Mouse (Mus musculus): ENCODE measurements at regions not wholly inside any gene's neighbourhood (a gene's known extent, or its start where the extent isn't known, plus 50 kb on each side); places are given as distances from the start of the nearest gene placed in this dataset.

DNA sequence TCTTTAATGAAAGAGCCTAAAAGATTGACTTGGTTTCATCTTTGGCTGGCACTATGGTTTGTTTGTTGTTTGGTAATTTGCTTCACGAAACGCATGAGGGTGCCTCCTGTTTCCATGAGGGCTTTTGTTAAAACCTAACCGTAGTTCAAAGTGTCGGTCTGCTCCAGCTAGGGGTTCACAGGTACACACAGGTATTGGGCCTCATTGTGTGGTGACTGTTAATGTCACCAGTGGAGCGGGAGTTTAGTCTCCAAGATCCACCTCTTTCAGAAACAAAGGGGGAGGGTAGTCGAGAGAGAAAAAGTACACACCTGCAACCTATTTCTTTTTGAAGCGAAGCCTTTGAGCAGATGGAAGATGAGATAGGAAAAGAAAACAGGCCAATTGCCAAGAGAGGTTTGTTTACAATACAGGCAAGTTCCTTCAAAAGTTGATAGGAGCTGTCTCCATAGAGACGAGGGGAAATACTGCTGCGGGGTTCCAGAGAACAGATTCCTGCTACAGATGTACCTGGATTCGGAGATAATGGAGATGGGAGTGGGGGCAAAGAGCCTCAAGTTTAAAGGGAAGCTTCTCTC is 273.9 kb downstream of the Ndfip2 start:
- H3K27me3 ChIP-seq (ENCODE audit: control insufficient read depth, insufficient read depth, low read length) = no peaks in the 10 kb centered on the region
- ATAC-seq (ENCODE audit: low FRiP score) (no peak), DNase-seq (ENCODE audit: low spot score) (no peak)
- no peak overlapping the region for H3K4me2 ChIP-seq (replicated peaks; ENCODE audit: low read depth, low read length)
- WGBS = 78% methylated on average over 10 of the region's 10 CpGs
- no peak overlapping the region for H3K27ac ChIP-seq (ENCODE audit: low read depth, low read length)
- H3K4me3 ChIP-seq (ENCODE audit: low read depth, low read length) = no peak overlapping the region
- H3K4me1 ChIP-seq (replicated peaks; ENCODE audit: control insufficient read depth, insufficient read depth, low read length) = no peaks in the 10 kb centered on the region
- H3K9ac ChIP-seq (ENCODE audit: low read depth, low read length) = no peak overlapping the region
- H3K36me3 ChIP-seq (ENCODE audit: control insufficient read depth, insufficient read depth, low read length) = no peaks in the 10 kb centered on the region
- H3K9me3 ChIP-seq (ENCODE audit: control insufficient read depth, low read length) = no peaks in the 10 kb centered on the region

DNA sequence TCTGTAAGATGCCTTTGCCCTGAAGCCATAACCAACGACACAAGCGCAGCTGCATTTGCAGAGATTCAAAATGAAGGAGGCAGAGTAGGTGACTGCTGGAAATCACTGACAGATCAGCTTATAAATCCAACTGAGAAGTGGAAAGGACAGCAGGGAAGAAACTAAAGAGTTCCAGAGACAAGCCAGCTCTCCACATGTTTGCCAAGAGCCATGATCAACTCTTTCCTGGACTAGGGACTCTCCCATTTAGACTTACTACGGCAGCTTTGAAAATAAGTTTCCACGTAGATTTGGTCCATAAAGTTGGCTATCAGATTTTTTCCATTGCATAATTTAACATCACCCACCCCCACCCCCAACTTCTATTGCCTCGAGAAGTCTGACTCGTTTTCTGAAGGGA is 269.7 kb downstream of the Ndfip2 start:
- Histone ChIP-seq H3K27ac (ENCODE audit: low read depth, low read length) (no peak overlapping the region), H3K27me3 (ENCODE audit: control insufficient read depth, insufficient read depth, low read length) (no peaks in the 10 kb centered on the region), H3K9me3 (ENCODE audit: control insufficient read depth, low read length) (no peaks in the 10 kb centered on the region), H3K36me3 (ENCODE audit: control insufficient read depth, insufficient read depth, low read length) (no peaks in the 10 kb centered on the region), H3K9ac (ENCODE audit: low read depth, low read length) (no peak overlapping the region), H3K4me1 (replicated peaks; ENCODE audit: control insufficient read depth, insufficient read depth, low read length) (no peaks in the 10 kb centered on the region), H3K4me3 (ENCODE audit: low read depth, low read length) (no peak overlapping the region), H3K4me2 (replicated peaks; ENCODE audit: low read depth, low read length) (no peak overlapping the region)
- WGBS = 89% methylated on average over 6 of the region's 6 CpGs
- DNase-seq (ENCODE audit: low spot score) (no peak), ATAC-seq (ENCODE audit: low FRiP score) (no peak)

DNA sequence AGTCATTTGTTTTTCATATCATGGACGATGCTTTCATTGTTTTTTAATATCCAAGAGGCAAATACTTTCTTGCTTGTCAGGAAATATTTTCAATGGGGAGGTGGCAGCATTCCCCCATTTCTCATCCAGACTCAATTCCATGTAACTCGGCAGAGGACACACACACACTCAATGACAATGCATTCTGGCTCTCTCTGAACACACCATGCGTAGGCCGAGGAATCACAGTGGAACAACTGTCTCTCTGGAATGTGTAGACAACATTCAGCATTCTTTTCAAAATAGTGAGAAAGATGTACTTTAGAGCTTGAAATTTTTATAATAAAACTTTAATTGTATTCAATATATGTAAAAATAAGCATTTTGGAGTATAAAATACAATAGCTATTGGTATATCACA is 265.5 kb downstream of the Ndfip2 start:
- Histone ChIP-seq H3K9ac (ENCODE audit: low read depth, low read length) (no peak overlapping the region), H3K36me3 (ENCODE audit: control insufficient read depth, insufficient read depth, low read length) (no peaks in the 10 kb centered on the region), H3K27ac (ENCODE audit: low read depth, low read length) (no peak overlapping the region), H3K4me1 (replicated peaks; ENCODE audit: control insufficient read depth, insufficient read depth, low read length) (no peaks in the 10 kb centered on the region), H3K27me3 (ENCODE audit: control insufficient read depth, insufficient read depth, low read length) (no peaks in the 10 kb centered on the region), H3K4me2 (replicated peaks; ENCODE audit: low read depth, low read length) (no peak overlapping the region), H3K9me3 (ENCODE audit: control insufficient read depth, low read length) (no peaks in the 10 kb centered on the region), H3K4me3 (ENCODE audit: low read depth, low read length) (no peak overlapping the region)
- DNase-seq (ENCODE audit: low spot score) (no peak), ATAC-seq (ENCODE audit: low FRiP score) (no peak)
- WGBS = 93% methylated on average over 4 of the region's 4 CpGs

DNA sequence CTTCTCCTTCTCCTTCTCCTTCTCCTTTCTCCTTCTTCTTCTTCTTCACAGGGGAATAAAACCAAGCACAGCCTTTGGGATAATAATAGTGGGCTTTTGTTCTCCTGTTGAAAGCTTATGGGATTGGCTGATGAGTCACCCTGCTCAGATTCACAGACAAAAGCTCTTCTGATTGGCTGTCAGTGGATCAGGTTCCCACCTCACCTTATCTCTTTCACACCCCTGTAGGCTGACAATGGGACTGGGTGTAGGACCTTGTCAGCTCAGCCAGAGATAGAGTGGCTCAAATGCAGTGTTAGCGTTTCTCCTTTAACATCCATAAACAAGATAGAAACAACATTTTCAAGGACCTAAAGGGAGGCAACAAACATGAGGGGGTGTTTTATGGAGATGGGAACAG is 263.9 kb downstream of the Ndfip2 start:
- 74% methylated on average over 1 of the region's 1 CpGs for WGBS
- ATAC-seq (ENCODE audit: low FRiP score) = no peak

DNA sequence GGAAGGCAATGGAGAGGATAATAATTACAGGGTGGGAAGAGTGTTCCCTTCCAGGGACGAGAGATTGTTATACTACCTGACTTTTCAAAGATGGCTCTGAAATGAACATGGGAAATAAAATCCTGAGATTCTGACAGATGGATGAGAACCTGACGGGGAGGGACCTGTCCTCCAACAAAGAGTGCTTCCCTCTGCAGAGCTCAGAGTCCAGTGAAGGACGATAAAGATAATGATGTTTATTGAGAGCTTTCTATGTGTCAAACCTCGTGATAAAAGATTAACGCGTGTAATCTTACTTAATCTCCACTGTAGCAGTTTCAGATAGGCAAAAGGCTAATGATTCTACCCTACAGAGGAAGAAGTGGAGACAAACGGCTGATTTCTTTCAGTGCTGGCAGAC is 260.3 kb downstream of the Ndfip2 start:
- Histone ChIP-seq H3K9ac (ENCODE audit: low read depth, low read length) (no peak overlapping the region), H3K4me1 (replicated peaks; ENCODE audit: control insufficient read depth, insufficient read depth, low read length) (no peaks in the 10 kb centered on the region), H3K36me3 (ENCODE audit: control insufficient read depth, insufficient read depth, low read length) (no peaks in the 10 kb centered on the region), H3K9me3 (ENCODE audit: control insufficient read depth, low read length) (no peaks in the 10 kb centered on the region), H3K27ac (ENCODE audit: low read depth, low read length) (no peak overlapping the region), H3K27me3 (ENCODE audit: control insufficient read depth, insufficient read depth, low read length) (no peaks in the 10 kb centered on the region), H3K4me2 (replicated peaks; ENCODE audit: low read depth, low read length) (no peak overlapping the region), H3K4me3 (ENCODE audit: low read depth, low read length) (no peak overlapping the region)
- no peak for DNase-seq (ENCODE audit: low spot score)
- ATAC-seq (ENCODE audit: low FRiP score) = no peak
- WGBS = 75% methylated on average over 7 of the region's 7 CpGs

More for the DNA sequence above, 263.9 kb downstream of the Ndfip2 start:
- Histone ChIP-seq H3K9me3 (ENCODE audit: control insufficient read depth, low read length) (no peaks in the 10 kb centered on the region), H3K9ac (ENCODE audit: low read depth, low read length) (no peak overlapping the region), H3K4me2 (replicated peaks; ENCODE audit: low read depth, low read length) (no peak overlapping the region), H3K27ac (ENCODE audit: low read depth, low read length) (no peak overlapping the region), H3K4me1 (replicated peaks; ENCODE audit: control insufficient read depth, insufficient read depth, low read length) (no peaks in the 10 kb centered on the region), H3K36me3 (ENCODE audit: control insufficient read depth, insufficient read depth, low read length) (no peaks in the 10 kb centered on the region), H3K27me3 (ENCODE audit: control insufficient read depth, insufficient read depth, low read length) (no peaks in the 10 kb centered on the region), H3K4me3 (ENCODE audit: low read depth, low read length) (no peak overlapping the region)
- no peak for DNase-seq (ENCODE audit: low spot score)

DNA sequence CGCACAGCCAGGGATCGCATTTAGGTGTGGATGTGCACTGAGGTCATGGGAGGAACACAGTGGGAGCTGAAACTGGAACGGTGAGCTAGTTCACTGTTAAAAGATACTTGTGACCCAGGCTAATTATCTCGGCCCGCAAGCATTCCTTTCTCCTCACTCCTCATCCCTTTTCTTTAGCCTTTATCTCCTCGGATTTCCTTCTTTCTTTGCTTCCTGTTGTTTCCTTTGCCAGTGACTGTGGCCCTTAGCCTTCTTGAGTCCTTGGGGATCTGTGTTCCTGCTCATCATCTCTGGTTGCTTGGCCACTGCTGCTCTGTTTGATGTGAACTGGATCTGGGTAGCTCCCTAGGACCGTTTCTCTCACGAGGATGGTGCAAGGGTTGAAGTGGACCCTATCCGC is 256.0 kb downstream of the Ndfip2 start:
- Histone ChIP-seq H3K4me3 (ENCODE audit: low read depth, low read length) (no peak overlapping the region), H3K36me3 (ENCODE audit: control insufficient read depth, insufficient read depth, low read length) (no peaks in the 10 kb centered on the region), H3K9me3 (ENCODE audit: control insufficient read depth, low read length) (no peaks in the 10 kb centered on the region), H3K9ac (ENCODE audit: low read depth, low read length) (no peak overlapping the region), H3K27ac (ENCODE audit: low read depth, low read length) (no peak overlapping the region), H3K4me1 (replicated peaks; ENCODE audit: control insufficient read depth, insufficient read depth, low read length) (no peaks in the 10 kb centered on the region), H3K4me2 (replicated peaks; ENCODE audit: low read depth, low read length) (no peak overlapping the region), H3K27me3 (ENCODE audit: control insufficient read depth, insufficient read depth, low read length) (no peaks in the 10 kb centered on the region)
- 73% methylated on average over 9 of the region's 9 CpGs for WGBS
- ATAC-seq (ENCODE audit: low FRiP score) = no peak
- no peak for DNase-seq (ENCODE audit: low spot score)

DNA sequence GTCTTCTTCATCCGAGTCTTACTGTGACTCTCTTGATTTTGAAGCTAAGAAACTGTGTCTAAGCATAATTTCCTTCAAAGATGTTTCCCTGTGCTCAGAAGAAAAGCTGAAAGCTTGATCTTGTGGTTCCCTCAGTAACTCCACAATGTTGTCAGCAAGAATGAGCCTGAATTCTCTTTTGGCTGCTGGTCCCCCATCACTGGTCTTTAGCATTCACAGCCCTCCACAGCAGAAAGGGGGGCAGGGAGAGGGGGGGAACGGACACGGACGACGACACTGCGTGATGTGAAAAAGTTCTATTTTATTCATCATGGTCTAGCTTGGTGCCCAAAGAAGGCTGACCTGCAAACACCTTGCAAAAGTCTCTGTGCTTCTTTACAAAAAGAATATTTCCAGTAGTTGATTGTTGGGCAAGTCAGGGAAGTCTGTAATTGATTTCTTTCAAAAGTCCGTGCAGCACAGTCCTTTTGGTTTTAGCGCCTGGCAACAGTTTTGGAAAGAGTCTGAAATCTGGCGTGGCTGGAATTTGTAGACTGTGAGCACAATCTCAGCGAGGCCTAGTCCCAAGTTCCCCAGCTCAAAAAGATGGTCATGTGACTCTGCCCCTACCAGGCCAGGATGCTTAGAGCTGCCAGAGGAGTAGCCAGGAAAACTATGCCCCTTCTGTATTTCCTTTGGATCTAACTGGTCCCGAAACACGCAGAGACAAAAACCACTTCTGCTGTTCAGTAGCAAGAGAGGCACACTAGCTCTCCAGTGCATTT is 254.7 kb downstream of the Ndfip2 start:
- no peak overlapping the region for H3K4me3 ChIP-seq (ENCODE audit: low read depth, low read length)
- no peak for ATAC-seq (ENCODE audit: low FRiP score)
- H3K27me3 ChIP-seq (ENCODE audit: control insufficient read depth, insufficient read depth, low read length) = no peaks in the 10 kb centered on the region
- DNase-seq (ENCODE audit: low spot score) = no peak
- H3K4me1 ChIP-seq (replicated peaks; ENCODE audit: control insufficient read depth, insufficient read depth, low read length) = no peaks in the 10 kb centered on the region
- no peaks in the 10 kb centered on the region for H3K36me3 ChIP-seq (ENCODE audit: control insufficient read depth, insufficient read depth, low read length)
- H3K4me2 ChIP-seq (replicated peaks; ENCODE audit: low read depth, low read length) = no peak overlapping the region
- WGBS = 82% methylated on average over 12 of the region's 12 CpGs
- no peaks in the 10 kb centered on the region for H3K9me3 ChIP-seq (ENCODE audit: control insufficient read depth, low read length)
- H3K9ac ChIP-seq (ENCODE audit: low read depth, low read length) = no peak overlapping the region
- no peak overlapping the region for H3K27ac ChIP-seq (ENCODE audit: low read depth, low read length)

DNA sequence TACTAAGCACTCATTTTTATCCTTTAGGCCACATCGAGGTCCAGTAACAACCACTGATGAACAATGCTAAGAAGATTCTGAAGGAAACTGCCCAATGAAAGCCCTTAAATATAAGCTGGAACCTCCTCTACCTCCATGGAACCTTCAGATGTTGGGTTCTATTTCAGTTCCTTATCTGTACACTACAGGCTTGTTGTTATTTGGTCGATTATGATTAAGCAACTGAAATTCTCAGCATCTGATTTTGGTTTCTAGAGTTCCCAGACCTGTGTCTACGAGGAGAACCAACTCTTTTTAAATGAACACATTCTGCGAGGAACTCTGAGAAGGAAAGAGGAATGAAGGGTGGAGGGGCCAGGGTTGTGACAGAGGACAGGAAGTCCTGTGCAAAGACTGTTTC is 253.5 kb downstream of the Ndfip2 start:
- Histone ChIP-seq H3K4me1 (replicated peaks; ENCODE audit: control insufficient read depth, insufficient read depth, low read length) (no peaks in the 10 kb centered on the region), H3K27ac (ENCODE audit: low read depth, low read length) (no peak overlapping the region), H3K9ac (ENCODE audit: low read depth, low read length) (no peak overlapping the region), H3K9me3 (ENCODE audit: control insufficient read depth, low read length) (no peaks in the 10 kb centered on the region), H3K4me2 (replicated peaks; ENCODE audit: low read depth, low read length) (no peak overlapping the region), H3K36me3 (ENCODE audit: control insufficient read depth, insufficient read depth, low read length) (no peaks in the 10 kb centered on the region), H3K27me3 (ENCODE audit: control insufficient read depth, insufficient read depth, low read length) (no peaks in the 10 kb centered on the region), H3K4me3 (ENCODE audit: low read depth, low read length) (no peak overlapping the region)
- no peak for DNase-seq (ENCODE audit: low spot score)
- no peak for ATAC-seq (ENCODE audit: low FRiP score)
- 88% methylated on average over 4 of the region's 4 CpGs for WGBS

DNA sequence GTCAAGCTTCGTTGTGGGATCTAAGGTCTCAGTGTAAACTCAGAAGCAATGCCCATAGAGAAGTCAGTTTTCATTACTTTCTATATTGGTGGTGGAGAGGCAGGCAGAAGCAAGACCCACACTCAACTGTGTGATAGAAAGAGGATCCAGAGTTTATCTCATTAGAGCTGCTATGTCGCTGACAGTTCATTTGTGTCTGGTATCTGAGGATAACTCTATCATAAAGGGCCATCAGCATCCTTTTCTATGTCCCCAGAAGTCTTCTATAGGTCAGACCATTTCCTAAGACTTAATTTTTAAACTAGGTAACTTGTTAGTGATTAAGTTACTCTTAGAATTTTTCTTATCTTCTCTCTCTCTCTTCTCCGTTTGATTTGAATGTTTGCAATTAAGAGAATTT is 252.8 kb downstream of the Ndfip2 start:
- no peak overlapping the region for H3K9ac ChIP-seq (ENCODE audit: low read depth, low read length)
- WGBS = 90% methylated on average over 3 of the region's 3 CpGs
- H3K27me3 ChIP-seq (ENCODE audit: control insufficient read depth, insufficient read depth, low read length) = no peaks in the 10 kb centered on the region
- no peak overlapping the region for H3K27ac ChIP-seq (ENCODE audit: low read depth, low read length)
- no peak overlapping the region for H3K4me3 ChIP-seq (ENCODE audit: low read depth, low read length)
- no peaks in the 10 kb centered on the region for H3K4me1 ChIP-seq (replicated peaks; ENCODE audit: control insufficient read depth, insufficient read depth, low read length)
- no peaks in the 10 kb centered on the region for H3K36me3 ChIP-seq (ENCODE audit: control insufficient read depth, insufficient read depth, low read length)
- H3K9me3 ChIP-seq (ENCODE audit: control insufficient read depth, low read length) = no peaks in the 10 kb centered on the region
- DNase-seq (ENCODE audit: low spot score) = no peak
- no peak for ATAC-seq (ENCODE audit: low FRiP score)
- H3K4me2 ChIP-seq (replicated peaks; ENCODE audit: low read depth, low read length) = no peak overlapping the region

Measured in hindbrain, embryonic 11.5 days (tissue).